Mouse (Mus musculus) neural tube, embryonic 11.5 days (tissue): ENCODE data around the gene Gm17359. TPM values are rescaled to one million over a fixed set of nuclear protein-coding genes. Genes with fewer than 3 reads are reported as not detected.

Experiments
- ATAC-seq: fragments of 200-750 bp; cut with Nextera tagmentation; 2 replicates; pipeline ENCODE4 v1.8.0; 2017; ENCODE audit warnings: moderate number of reproducible peaks, mild to moderate bottlenecking, moderate TSS enrichment, moderate library complexity; ENCODE audit not compliant: insufficient read depth, low FRiP score, low TSS enrichment
- DNase-seq: peaks from one replicate; pipeline ENCODE4 v3.0.0-alpha.2; 2015; ENCODE audit warnings: low spot score
- H3K27ac ChIP-seq: fragments of 300-500 bp; sonication (generic); 2 replicates; pipeline ENCODE4 v1.5.1; 2014; ENCODE audit warnings: low read depth, mild to moderate bottlenecking, low read length
- H3K27me3 ChIP-seq: fragments of 300-500 bp; sonication (generic); 2 replicates; pipeline ENCODE4 v1.6.1; 2014; ENCODE audit warnings: mild to moderate bottlenecking, low read length, mixed read lengths; ENCODE audit not compliant: control insufficient read depth, insufficient read depth
- H3K36me3 ChIP-seq: fragments of 300-500 bp; sonication (generic); 2 replicates; pipeline ENCODE4 v1.6.1; 2014; ENCODE audit warnings: mild to moderate bottlenecking, low read length, moderate library complexity, mixed read lengths; ENCODE audit not compliant: control insufficient read depth, insufficient read depth
- H3K4me1 ChIP-seq: fragments of 300-500 bp; sonication (generic); 2 replicates; pipeline ENCODE4 v1.6.1; 2014; ENCODE audit warnings: low read length, mixed read lengths; ENCODE audit not compliant: control insufficient read depth, insufficient read depth
- H3K4me2 ChIP-seq: fragments of 300-500 bp; sonication (generic); 2 replicates; pipeline ENCODE4 v1.6.1; 2014; ENCODE audit warnings: low read depth, mild to moderate bottlenecking, moderate library complexity
- H3K4me3 ChIP-seq: fragments of 300-500 bp; sonication (generic); 2 replicates; pipeline ENCODE4 v1.5.1; 2014; ENCODE audit warnings: low read depth, low read length
- H3K9ac ChIP-seq: fragments of 300-500 bp; sonication (generic); 2 replicates; pipeline ENCODE4 v1.6.1; 2014; ENCODE audit warnings: mild to moderate bottlenecking, low read length
- H3K9me3 ChIP-seq: fragments of 300-500 bp; sonication (generic); 2 replicates; pipeline ENCODE4 v1.6.1; 2016; ENCODE audit warnings: low read length; ENCODE audit not compliant: control insufficient read depth
- WGBS: fragments of 180-500 bp; shearing (Covaris S2); extraction: QIAGEN DNeasy Blood & Tissue Kit; methylation state at CpG from one replicate; pipeline ENCODE4 v1.1.7; 2014; 5-methylcytosine and 5-hydroxymethylcytosine counted together
- polyA plus RNA-seq: library from polyadenylated mRNA; unstranded; fragments of >200 nt; fragmentation: Nextera tagmentation; extraction: Ambion mirVana; gene quantifications from 2 replicates; pipeline ENCODE4 v1.2.1, GENCODE M21; 2014

Gene Gm17359
- polyA plus RNA-seq, 1 experiment from 2014 or later = 0.31 TPM

DNA sequence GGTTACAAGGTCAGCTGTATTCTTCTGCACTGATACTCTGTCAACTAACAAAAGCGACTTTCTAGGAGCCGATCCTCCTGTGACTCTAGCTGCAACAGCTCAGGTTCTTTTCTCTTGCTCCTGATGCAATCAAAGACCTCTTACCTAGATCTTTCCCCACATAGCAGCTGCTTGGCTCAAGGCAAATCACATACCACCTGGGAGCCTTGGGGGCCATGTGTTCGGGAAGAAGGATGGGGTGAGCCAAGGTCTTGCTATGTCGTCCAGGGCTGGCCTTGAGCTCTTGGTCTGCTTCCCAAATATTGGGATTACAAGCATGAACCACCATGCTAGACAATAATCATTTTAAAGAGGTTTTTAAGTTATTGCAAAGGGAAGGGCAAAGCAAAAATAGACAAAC lies 39.2 kb upstream of the Gm17359 start:
- Histone ChIP-seq H3K36me3 (no peaks in the 10 kb centered on the region), H3K4me3 (no peak overlapping the region), H3K4me1 (no peaks in the 10 kb centered on the region), H3K27me3 (no peaks in the 10 kb centered on the region), H3K4me2 (no peak overlapping the region), H3K9me3 (no peaks in the 10 kb centered on the region), H3K27ac (no peak overlapping the region), H3K9ac (no peak overlapping the region)
- WGBS = 86% methylated on average over 4 of the region's 4 CpGs
- no peak for DNase-seq
- ATAC-seq = no peak

GRCm38 (mm10) chr3:79299401-79299800 lies 37.1 kb upstream of the Gm17359 start:
- Histone ChIP-seq H3K27ac (no peak overlapping the region), H3K4me3 (no peak overlapping the region), H3K36me3 (no peaks in the 10 kb centered on the region), H3K27me3 (no peaks in the 10 kb centered on the region), H3K9ac (no peak overlapping the region), H3K9me3 (no peaks in the 10 kb centered on the region), H3K4me2 (no peak overlapping the region), H3K4me1 (no peaks in the 10 kb centered on the region)
- no peak for ATAC-seq
- no peak for DNase-seq
- WGBS = 89% methylated on average over 15 of the region's 15 CpGs

DNA sequence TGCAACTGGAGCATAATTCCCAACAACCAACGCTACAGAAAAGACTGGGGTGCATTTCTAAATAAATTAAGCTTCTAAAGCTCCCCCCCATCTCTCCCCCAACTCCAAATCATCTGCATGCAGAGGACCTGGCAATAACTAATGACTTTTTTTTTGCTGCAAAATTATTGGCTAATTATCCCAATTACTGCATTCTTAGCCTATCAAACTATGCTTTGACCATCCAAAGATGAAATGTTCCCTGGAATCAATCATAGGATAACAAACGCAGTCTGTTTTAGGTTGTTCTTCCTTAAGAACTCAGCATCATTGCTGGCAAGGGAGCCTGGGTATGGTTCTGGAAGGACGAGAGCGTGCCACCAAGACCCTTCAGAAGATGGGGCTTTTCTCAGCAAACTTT lies 27.9 kb upstream of the Gm17359 start:
- DNase-seq = no peak
- H3K4me3 ChIP-seq = no peak overlapping the region
- ATAC-seq = no peak
- H3K27ac ChIP-seq = no peak overlapping the region
- H3K4me1 ChIP-seq = no peaks in the 10 kb centered on the region
- H3K4me2 ChIP-seq = no peak overlapping the region
- 91% methylated on average over 4 of the region's 4 CpGs for WGBS
- H3K27me3 ChIP-seq = no peaks in the 10 kb centered on the region
- no peaks in the 10 kb centered on the region for H3K36me3 ChIP-seq
- no peak overlapping the region for H3K9ac ChIP-seq
- no peaks in the 10 kb centered on the region for H3K9me3 ChIP-seq

DNA sequence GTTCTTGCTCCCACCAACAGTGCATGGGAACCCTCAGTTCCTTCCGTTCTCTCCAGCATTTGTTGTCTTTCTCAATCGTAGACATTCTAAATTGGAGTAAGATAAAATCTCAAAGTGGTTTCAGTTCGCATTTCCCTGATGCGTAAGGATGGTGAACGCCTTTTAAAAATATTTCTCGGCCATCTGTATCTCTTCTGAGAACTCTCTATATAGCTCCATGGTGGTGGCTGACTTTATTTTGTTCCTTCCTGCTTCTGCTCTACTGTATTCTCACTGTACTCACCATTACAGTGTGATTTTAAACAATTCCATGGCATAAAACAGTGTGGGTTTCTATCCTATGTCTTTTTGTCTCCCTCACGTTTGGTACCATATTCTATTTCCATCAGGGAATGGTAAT lies 26.3 kb upstream of the Gm17359 start:
- ATAC-seq (no peak), DNase-seq (no peak)
- no peaks in the 10 kb centered on the region for H3K4me1 ChIP-seq
- 87% methylated on average over 7 of the region's 7 CpGs for WGBS
- H3K27me3 ChIP-seq = no peaks in the 10 kb centered on the region
- no peak overlapping the region for H3K4me2 ChIP-seq
- H3K9me3 ChIP-seq = no peaks in the 10 kb centered on the region
- H3K9ac ChIP-seq = no peak overlapping the region
- no peaks in the 10 kb centered on the region for H3K36me3 ChIP-seq
- H3K4me3 ChIP-seq = no peak overlapping the region
- H3K27ac ChIP-seq = no peak overlapping the region

- Histone ChIP-seq H3K36me3 (no peaks in the 10 kb centered on the region), H3K9me3 (no peaks in the 10 kb centered on the region), H3K27ac (no peak overlapping the region), H3K4me2 (no peak overlapping the region), H3K4me3 (no peak overlapping the region), H3K27me3 (no peaks in the 10 kb centered on the region), H3K4me1 (no peaks in the 10 kb centered on the region), H3K9ac (no peak overlapping the region)
- DNase-seq (no peak), ATAC-seq (no peak)
Observed at GRCm38 (mm10) chr3:79311895-79312294, 24.6 kb upstream of the Gm17359 start.

GRCm38 (mm10) chr3:79314006-79314698 lies 22.3 kb upstream of the Gm17359 start:
- Histone ChIP-seq H3K4me3 (no peak overlapping the region), H3K27ac (no peak overlapping the region), H3K4me2 (no peak overlapping the region), H3K36me3 (no peaks in the 10 kb centered on the region), H3K27me3 (no peaks in the 10 kb centered on the region), H3K9ac (no peak overlapping the region), H3K4me1 (no peaks in the 10 kb centered on the region), H3K9me3 (no peaks in the 10 kb centered on the region)
- DNase-seq = no peak
- WGBS = 66% methylated on average over 10 of the region's 10 CpGs
- ATAC-seq = no peak

- Histone ChIP-seq H3K4me3 (no peak overlapping the region), H3K4me1 (peaks cover 3% of the 10 kb centered on the region; the same call in 1 of the 2 replicates), H3K9me3 (no peaks in the 10 kb centered on the region), H3K9ac (no peak overlapping the region), H3K27me3 (no peaks in the 10 kb centered on the region), H3K4me2 (no peak overlapping the region), H3K27ac (no peak overlapping the region), H3K36me3 (no peaks in the 10 kb centered on the region)
- no peak for DNase-seq
- WGBS = 58% methylated on average over 10 of the region's 10 CpGs
- ATAC-seq = no peak
Observed at GRCm38 (mm10) chr3:79324697-79325526, 11.5 kb upstream of the Gm17359 start.

- ATAC-seq (no peak), DNase-seq (no peak)
- H3K4me1 ChIP-seq = peaks cover 2% of the 10 kb centered on the region; the same call in 1 of the 2 replicates
- H3K27me3 ChIP-seq = no peaks in the 10 kb centered on the region
- H3K4me2 ChIP-seq = no peak overlapping the region
- H3K9me3 ChIP-seq = no peaks in the 10 kb centered on the region
- no peak overlapping the region for H3K4me3 ChIP-seq
- H3K27ac ChIP-seq = no peak overlapping the region
- no peak overlapping the region for H3K9ac ChIP-seq
- H3K36me3 ChIP-seq = no peaks in the 10 kb centered on the region
- WGBS = 23% methylated on average over 8 of the region's 8 CpGs
Observed at GRCm38 (mm10) chr3:79329691-79330315, 6.7 kb upstream of the Gm17359 start.
